Mouse (Mus musculus) myocyte (in vitro differentiated cells): ENCODE measurements around the gene Kcnj13.

Source experiments
- CEBPB ChIP-seq: IDR thresholded peaks from 2 replicates; pipeline ENCODE4 v1.6.1; 2011; ENCODE audit warnings: mild to moderate bottlenecking, moderate library complexity; ENCODE audit not compliant: poor library complexity, insufficient read depth, severe bottlenecking
- E2F4 ChIP-seq: IDR thresholded peaks from one replicate; pipeline ENCODE4 v1.6.1; 2011; ENCODE audit warnings: mild to moderate bottlenecking, control low read depth, moderate library complexity; ENCODE audit not compliant: insufficient read depth
- MAX ChIP-seq: IDR thresholded peaks from one replicate; pipeline ENCODE4 v1.6.1; 2011; ENCODE audit warnings: low read depth, mild to moderate bottlenecking, control low read depth
- MYOG ChIP-seq, 3 experiments: IDR thresholded peaks; one replicate each; pipeline ENCODE4 v1.6.1; 2011; ENCODE audit warnings: control low read depth in 2 of 3, low read depth in 2 of 3, mild to moderate bottlenecking in 2 of 3; ENCODE audit not compliant: insufficient read length in 2 of 3, control insufficient read depth in 1 of 3, insufficient read depth in 1 of 3
- POLR2A ChIP-seq: IDR thresholded peaks from one replicate; pipeline ENCODE4 v1.6.1; 2011; ENCODE audit warnings: low read depth, mild to moderate bottlenecking, control low read depth, moderate library complexity; ENCODE audit not compliant: insufficient read length
- POLR2AphosphoS2 ChIP-seq: IDR thresholded peaks from one replicate; pipeline ENCODE4 v1.6.1; 2011; ENCODE audit warnings: low read depth, control low read depth; ENCODE audit not compliant: insufficient read length
- SRF ChIP-seq: IDR thresholded peaks from one replicate; pipeline ENCODE4 v1.6.1; 2011; ENCODE audit warnings: low read depth; ENCODE audit not compliant: control insufficient read depth, insufficient read length
- TCF3 ChIP-seq: IDR thresholded peaks from one replicate; pipeline ENCODE4 v1.6.1; 2011; ENCODE audit warnings: low read depth, control low read depth; ENCODE audit not compliant: insufficient read length
- USF1 ChIP-seq: IDR thresholded peaks from one replicate; pipeline ENCODE4 v1.6.1; 2011; ENCODE audit warnings: low read depth, mild to moderate bottlenecking, control low read depth, moderate library complexity

- no peak for TF ChIP-seq SRF
- TF ChIP-seq USF1 = no peak
- no peak for TF ChIP-seq E2F4
- no peak for TF ChIP-seq POLR2A
- TF ChIP-seq POLR2AphosphoS2 = no peak
- no peak for TF ChIP-seq MAX
- no peak for TF ChIP-seq MYOG (IDR thresholded peaks at IDR 0.05; ENCODE audit: control insufficient read depth in 1 of 3, insufficient read depth in 1 of 3, insufficient read length in 2 of 3, low read depth in 2 of 3)
- no peak for TF ChIP-seq CEBPB
- no peak for TF ChIP-seq TCF3
Observed at GRCm38 (mm10) chr1:87404710-87405109, 10.2 kb upstream of the Kcnj13 start.
